Mouse (Mus musculus) embryonic stem cell, embryonic (primary cell): ENCODE results near the gene Cct5.

Experiments
- CTCF ChIA-PET, 4 experiments: fragments of 300-600 bp in 2 of 4; fragments of 350-600 bp in 2 of 4; sonication (Branson Sonifier 250); formaldehyde crosslinking; loops; one replicate each; lab custom pipeline; 2022; ENCODE audit warnings: inconsistent platforms in 2 of 4; lab: Charles Lee
- POLR2A ChIA-PET, 4 experiments: fragments of 300-600 bp in 2 of 4; fragments of 350-600 bp in 2 of 4; sonication (Branson Sonifier 250); formaldehyde crosslinking; loops; one replicate each; lab custom pipeline; 2022; ENCODE audit warnings: antibody characterized with exemption in 4 of 4, inconsistent platforms in 1 of 4; lab: Charles Lee

The Cct5 gene

GRCm38 (mm10) chr15:31601646-31602374, at the start of gene Cct5, which contains the start of gene Fam173b:
Gene Cct5 (minus strand): TSS chr15:31601804.
Gene Fam173b (plus strand): TSS chr15:31601852.
- ChIA-PET POLR2A (interaction anchor here (0.6 to 6.6 kb wide), 100 partner anchors 8 to 952 kb away, joined by 3 to 138 read pairs (median 4); partner anchors contain the start of genes Ropn1l (in 2 of the 4), Sema5a (in 2 of the 4), Cmbl (in 1 of the 4) and Dap (in 1 of the 4)), CTCF (interaction anchor here in 2 of 4 experiments (0.7 to 1.3 kb wide), 3 partner anchors 187 to 293 kb away, joined by 3 to 6 read pairs (median 3); no protein-coding TSS in a partner anchor)

GRCm38 (mm10) chr15:31650821-31651220, 49.2 kb upstream of the Cct5 start:
- POLR2A ChIA-PET = no interaction called here
- CTCF ChIA-PET = no interaction called here

- ChIA-PET POLR2A (no interaction called here), CTCF (no interaction called here)
Observed at GRCm38 (mm10) chr15:31649691-31650090, 48.1 kb upstream of the Cct5 start.

GRCm38 (mm10) chr15:31647851-31648569, 46.4 kb upstream of the Cct5 start:
- ChIA-PET POLR2A (no interaction called here), CTCF (no interaction called here)

- ChIA-PET CTCF (no interaction called here), POLR2A (no interaction called here)
Observed at GRCm38 (mm10) chr15:31647225-31647624, 45.6 kb upstream of the Cct5 start.

GRCm38 (mm10) chr15:31636091-31636595, 34.5 kb upstream of the Cct5 start:
- POLR2A ChIA-PET = no interaction called here
- CTCF ChIA-PET = no interaction called here

- ChIA-PET CTCF (no interaction called here), POLR2A (no interaction called here)
Observed at GRCm38 (mm10) chr15:31634582-31634981, 33.0 kb upstream of the Cct5 start.

- ChIA-PET POLR2A (no interaction called here), CTCF (interaction anchor here in 1 of 4 experiments (1.3 kb wide), 1 partner anchor 195 kb away, joined by 3 read pairs; no protein-coding TSS in a partner anchor)
Observed at GRCm38 (mm10) chr15:31632478-31632877, 30.9 kb upstream of the Cct5 start.

- ChIA-PET CTCF (no interaction called here), POLR2A (no interaction called here)
Observed at GRCm38 (mm10) chr15:31631396-31631858, 29.8 kb upstream of the Cct5 start.

- POLR2A ChIA-PET = interaction anchor here in 1 of 4 experiments (1.1 kb wide), 1 partner anchor 15 kb away, joined by 3 read pairs; no protein-coding TSS in a partner anchor
Observed at GRCm38 (mm10) chr15:31629556-31629955, 28.0 kb upstream of the Cct5 start.

GRCm38 (mm10) chr15:31628180-31628579, 26.6 kb upstream of the Cct5 start:
- ChIA-PET CTCF (interaction anchor here in 1 of 4 experiments (0.6 kb wide), 1 partner anchor 28 kb away, joined by 3 read pairs; no protein-coding TSS in a partner anchor), POLR2A (interaction anchor here in 1 of 4 experiments (2.0 kb wide), 1 partner anchor 27 kb away, joined by 11 read pairs; the partner anchor contains the start of genes Cct5 and Fam173b)

More at GRCm38 (mm10) chr15:31629556-31629955, 28.0 kb upstream of the Cct5 start:
- CTCF ChIA-PET = no interaction called here

- CTCF ChIA-PET = no interaction called here
- POLR2A ChIA-PET = interaction anchor here in 3 of 4 experiments (0.6 to 2.0 kb wide), 5 partner anchors 26 to 752 kb away, joined by 3 to 11 read pairs (median 3); partner anchors contain the start of genes Cct5 (in 1 of the 3) and Fam173b (in 1 of the 3)
Observed at GRCm38 (mm10) chr15:31627277-31628154, 25.9 kb upstream of the Cct5 start.

GRCm38 (mm10) chr15:31619521-31619920, 17.9 kb upstream of the Cct5 start:
- ChIA-PET POLR2A (interaction anchor here in 1 of 4 experiments (1.3 kb wide), 1 partner anchor 18 kb away, joined by 10 read pairs; the partner anchor contains the start of genes Cct5 and Fam173b), CTCF (interaction anchor here in 2 of 4 experiments (0.6 kb wide), 2 partner anchors 838 to 1089 kb away, joined by 3 to 4 read pairs; no protein-coding TSS in a partner anchor)

- ChIA-PET CTCF (no interaction called here), POLR2A (interaction anchor here in 2 of 4 experiments (0.9 to 5.4 kb wide), 3 partner anchors 15 to 24 kb away, joined by 3 to 34 read pairs (median 9); partner anchors contain the start of genes Cct5 (in 2 of the 2) and Fam173b (in 2 of the 2))
Observed at GRCm38 (mm10) chr15:31617261-31617660, 15.7 kb upstream of the Cct5 start.

GRCm38 (mm10) chr15:31614666-31615065, 13.1 kb upstream of the Cct5 start:
- ChIA-PET CTCF (no interaction called here), POLR2A (interaction anchor here in 3 of 4 experiments (1.0 to 5.4 kb wide), 6 partner anchors 11 to 20 kb away, joined by 3 to 34 read pairs (median 4); partner anchors contain the start of genes Cct5 (in 3 of the 3) and Fam173b (in 3 of the 3))

GRCm38 (mm10) chr15:31613826-31614453, 12.3 kb upstream of the Cct5 start:
- CTCF ChIA-PET = no interaction called here
- POLR2A ChIA-PET = interaction anchor here in 2 of 4 experiments (1.0 to 5.4 kb wide), 4 partner anchors 11 to 20 kb away, joined by 3 to 34 read pairs (median 4); partner anchors contain the start of genes Cct5 (in 2 of the 2) and Fam173b (in 2 of the 2)

GRCm38 (mm10) chr15:31611976-31612375, 10.4 kb upstream of the Cct5 start:
- ChIA-PET CTCF (no interaction called here), POLR2A (interaction anchor here in 2 of 4 experiments (0.5 to 2.8 kb wide), 4 partner anchors 10 to 158 kb away, joined by 3 to 10 read pairs (median 6); partner anchors contain the start of genes Cct5 (in 2 of the 2) and Fam173b (in 2 of the 2))
